Mouse (Mus musculus) MEL (cell line): ENCODE data around the gene Nubpl. TPM values are rescaled to one million over a fixed set of nuclear protein-coding genes. Genes with fewer than 3 reads are reported as not detected.

Source experiments
- DNase-seq: peaks from one replicate; pipeline ENCODE4 v3.0.0; 2011; ENCODE audit warnings: low read depth, low spot score
- H3K27ac ChIP-seq: 2 replicates; pipeline ENCODE4 v1.5.1; 2012; ENCODE audit warnings: low read depth, mild to moderate bottlenecking, control low read depth, low read length, moderate library complexity; ENCODE audit not compliant: control insufficient read depth
- H3K27me3 ChIP-seq, 2 experiments: fragments of 150-350 bp in 1 of 2; sonication (generic) in 1 of 2; 2 replicates each; pipeline ENCODE4 v1.6.1; 2012; ENCODE audit warnings: low read length in 2 of 2, mild to moderate bottlenecking in 2 of 2, improper control_type of control experiment in 1 of 2, moderate library complexity in 1 of 2; ENCODE audit not compliant: insufficient read depth in 2 of 2, control insufficient read depth in 1 of 2
- H3K36me3 ChIP-seq, 2 experiments: 2 replicates each; pipeline ENCODE4 v1.6.1; 2012 to 2014; ENCODE audit warnings: low read length in 2 of 2, improper control_type of control experiment in 1 of 2, inconsistent platforms in 1 of 2, mild to moderate bottlenecking in 1 of 2; ENCODE audit not compliant: insufficient read depth in 2 of 2, control insufficient read depth in 1 of 2
- H3K4me1 ChIP-seq, 2 experiments: fragments of 150-350 bp in 1 of 2; sonication (generic) in 1 of 2; 2 replicates each; pipeline ENCODE4 v1.6.1; 2012; ENCODE audit warnings: low read length in 2 of 2, improper control_type of control experiment in 1 of 2, mild to moderate bottlenecking in 1 of 2; ENCODE audit not compliant: insufficient read depth in 2 of 2, control insufficient read depth in 1 of 2
- H3K4me3 ChIP-seq, 2 experiments: fragments of 150-350 bp in 1 of 2; sonication (generic) in 1 of 2; 2 replicates each; pipeline ENCODE4 v1.5.1; 2012; ENCODE audit warnings: low read depth in 2 of 2, low read length in 2 of 2, mild to moderate bottlenecking in 2 of 2, moderate library complexity in 2 of 2, control low read depth in 1 of 2, improper control_type of control experiment in 1 of 2; ENCODE audit not compliant: control insufficient read depth in 1 of 2, insufficient read depth in 1 of 2
- H3K79me2 ChIP-seq: 2 replicates; pipeline ENCODE4 v1.6.1; 2012; ENCODE audit warnings: mild to moderate bottlenecking, low read length, moderate library complexity; ENCODE audit not compliant: control insufficient read depth, poor library complexity, insufficient read depth
- H3K9ac ChIP-seq: 2 replicates; pipeline ENCODE4 v1.6.1; 2012; ENCODE audit warnings: low read depth, mild to moderate bottlenecking, control low read depth, low read length, moderate library complexity; ENCODE audit not compliant: control insufficient read depth, poor library complexity, severe bottlenecking
- H3K9me3 ChIP-seq: fragments of 150-350 bp; sonication (generic); replicated peaks from 2 replicates; pipeline ENCODE4 v1.6.1; 2012; ENCODE audit warnings: mild to moderate bottlenecking, low read length, improper control_type of control experiment, moderate library complexity; ENCODE audit not compliant: insufficient read depth
- CHD1 ChIP-seq: IDR thresholded peaks from 2 replicates; pipeline ENCODE4 v1.6.1; 2012; ENCODE audit warnings: low read depth, mild to moderate bottlenecking, inconsistent platforms, low read length, improper control_type of control experiment
- E2F4 ChIP-seq: IDR thresholded peaks from 2 replicates; pipeline ENCODE4 v1.6.1; 2011; ENCODE audit warnings: low read depth, low read length, improper control_type of control experiment, borderline replicate concordance
- EP300 ChIP-seq, 2 experiments: IDR thresholded peaks; 2 replicates each; pipeline ENCODE4 v1.6.1; 2011; ENCODE audit warnings: improper control_type of control experiment in 2 of 2, low read length in 2 of 2, low read depth in 1 of 2, mild to moderate bottlenecking in 1 of 2
- ETS1 ChIP-seq: IDR thresholded peaks from 2 replicates; pipeline ENCODE4 v1.6.1; 2012; ENCODE audit warnings: low read depth, mild to moderate bottlenecking, inconsistent platforms, low read length, improper control_type of control experiment, moderate library complexity
- GABPA ChIP-seq: IDR thresholded peaks from 2 replicates; pipeline ENCODE4 v1.6.1; 2012; ENCODE audit warnings: low read depth, mild to moderate bottlenecking, inconsistent platforms, low read length, improper control_type of control experiment, moderate library complexity
- GATA1 ChIP-seq: IDR thresholded peaks from 2 replicates; pipeline ENCODE4 v1.6.1; 2011; ENCODE audit warnings: low read depth, low read length, improper control_type of control experiment
- JUND ChIP-seq: IDR thresholded peaks from 2 replicates; pipeline ENCODE4 v1.6.1; 2011; ENCODE audit warnings: low read depth, mild to moderate bottlenecking, improper control_type of control experiment, low read length
- NELFE ChIP-seq: IDR thresholded peaks from 2 replicates; pipeline ENCODE4 v1.6.1; 2011; ENCODE audit warnings: low read depth, low read length, improper control_type of control experiment
- TCF12 ChIP-seq: IDR thresholded peaks from 2 replicates; pipeline ENCODE4 v1.6.1; 2014; ENCODE audit warnings: low read depth, mild to moderate bottlenecking, inconsistent platforms, low read length, improper control_type of control experiment, moderate library complexity
- ZMIZ1 ChIP-seq: IDR thresholded peaks from 2 replicates; pipeline ENCODE4 v1.6.1; 2012; ENCODE audit warnings: low read depth, mild to moderate bottlenecking, inconsistent platforms, low read length, improper control_type of control experiment, moderate library complexity
- ZNF384 ChIP-seq: IDR thresholded peaks from 2 replicates; pipeline ENCODE4 v1.6.1; 2012; ENCODE audit warnings: low read depth, mild to moderate bottlenecking, inconsistent platforms, low read length, improper control_type of control experiment
- polyA plus RNA-seq, 2 experiments: library from polyadenylated mRNA; stranded (reverse) in 1 of 2; unstranded in 1 of 2; fragments of >175 nt in 1 of 2; fragments of >200 nt in 1 of 2; gene quantifications; 2 replicates each; pipeline versions ENCODE4 v1.2.1 to v1.2.4; 2012; ENCODE audit warnings: low replicate concordance in 2 of 2, low read depth in 1 of 2; ENCODE audit not compliant: insufficient read length in 2 of 2, insufficient read depth in 1 of 2, missing spikeins in 1 of 2
- total RNA-seq: library from RNA; depleted of rRNA; stranded (reverse); fragments of 300-350 nt; gene quantifications from 2 replicates; pipeline ENCODE4 v1.2.3, GENCODE M21; 2012

The Nubpl gene
- total and polyA plus RNA-seq, 3 experiments, result 4.7 to 5.2 TPM; not detected in 1

- Histone ChIP-seq H3K27me3 (no peaks in the 10 kb centered on the region), H3K9ac (no peak overlapping the region), H3K79me2 (no peaks in the 10 kb centered on the region), H3K9me3 (no peaks in the 10 kb centered on the region), H3K4me3 (no peak overlapping the region), H3K27ac (no peak overlapping the region), H3K36me3 (no peaks in the 10 kb centered on the region; a peak in 1 of 4 replicates), H3K4me1 (no peaks in the 10 kb centered on the region; a peak in 1 of 4 replicates)
- DNase-seq, result peak; percentile 15
- TF ChIP-seq CHD1 (no peak), ETS1 (peak; percentile 47; the same call in 1 of the 2 replicates)
These were observed 28.9 kb downstream of the Nubpl start for GRCm38 (mm10) chr12:52126407-52126806.

- DNase-seq, result no peak
- H3K9ac ChIP-seq, result no peak overlapping the region
- no peaks in the 10 kb centered on the region for H3K79me2 ChIP-seq
- no peaks in the 10 kb centered on the region for H3K27me3 ChIP-seq
- H3K36me3 ChIP-seq, result no peaks in the 10 kb centered on the region; a peak in 1 of 4 replicates
- H3K9me3 ChIP-seq, result no peaks in the 10 kb centered on the region
- no peak overlapping the region for H3K4me3 ChIP-seq
- TF ChIP-seq ZMIZ1, result no peak
- TF ChIP-seq EP300 (IDR thresholded peaks at IDR 0.05; ENCODE audit: low read depth in 1 of 2, low read length in 2 of 2), result peak; percentile 29 to 45; a peak in 2 of 4 replicates
- TF ChIP-seq GABPA, result no peak
- TF ChIP-seq TCF12, result peak; percentile 41; the same call in 1 of the 2 replicates
- peak; percentile 79 for TF ChIP-seq ZNF384
- TF ChIP-seq GATA1, result peak; percentile 62; the same call in 1 of the 2 replicates
- H3K4me1 ChIP-seq, result no peaks in the 10 kb centered on the region; a peak in 1 of 4 replicates
- no peak overlapping the region for H3K27ac ChIP-seq
These were observed 31.5 kb downstream of the Nubpl start for GRCm38 (mm10) chr12:52129072-52129471.

GRCm38 (mm10) chr12:52132256-52132655 is 34.7 kb downstream of the Nubpl start:
- H3K36me3 ChIP-seq, result no peaks in the 10 kb centered on the region; a peak in 1 of 4 replicates
- no peaks in the 10 kb centered on the region for H3K27me3 ChIP-seq
- no peaks in the 10 kb centered on the region for H3K9me3 ChIP-seq
- TF ChIP-seq NELFE (no peak), JUND (no peak), CHD1 (no peak), E2F4 (no peak)
- H3K4me1 ChIP-seq, result no peaks in the 10 kb centered on the region
- no peak overlapping the region for H3K27ac ChIP-seq
- H3K9ac ChIP-seq, result no peak overlapping the region
- no peaks in the 10 kb centered on the region for H3K79me2 ChIP-seq
- DNase-seq, result no peak
- H3K4me3 ChIP-seq, result no peak overlapping the region
